Mouse (Mus musculus) T-helper 2 cell (primary cell): ENCODE data around the gene Reps2.

Source experiments
- in situ Hi-C: fragments of 300-600 bp; cut with MboI, MseI; formaldehyde crosslinking; loops from one replicate; pipeline ENCODE4 v1.15.1; 2025; ENCODE audit warnings: high pct_unique_total_duplicates

Reps2 gene

GRCm38 (mm10) chrX:162500962-162501361, 142.5 kb downstream of the Reps2 start:
- in situ Hi-C loops = no loop called here

- in situ Hi-C loops = no loop called here
These were observed 147.0 kb downstream of the Reps2 start for GRCm38 (mm10) chrX:162496485-162496884.

GRCm38 (mm10) chrX:162488630-162489029, 154.8 kb downstream of the Reps2 start:
- in situ Hi-C loops = no loop called here

GRCm38 (mm10) chrX:162487734-162488133, 155.7 kb downstream of the Reps2 start:
- in situ Hi-C loops = no loop called here

GRCm38 (mm10) chrX:162470213-162470612, 173.2 kb downstream of the Reps2 start:
- in situ Hi-C loops = no loop called here

GRCm38 (mm10) chrX:162462156-162462555, 181.3 kb downstream of the Reps2 start:
- in situ Hi-C loops = no loop called here

GRCm38 (mm10) chrX:162456445-162456844, 187.0 kb downstream of the Reps2 start:
- in situ Hi-C loops = no loop called here

GRCm38 (mm10) chrX:162455364-162455763, 188.1 kb downstream of the Reps2 start:
- in situ Hi-C loops = no loop called here

GRCm38 (mm10) chrX:162453821-162454402, 189.5 kb downstream of the Reps2 start:
- in situ Hi-C loops = no loop called here

GRCm38 (mm10) chrX:162452642-162453041, 190.8 kb downstream of the Reps2 start:
- in situ Hi-C loops = no loop called here

- in situ Hi-C loops = no loop called here
These were observed 195.5 kb downstream of the Reps2 start for GRCm38 (mm10) chrX:162447974-162448373.

GRCm38 (mm10) chrX:162446678-162447318, 196.7 kb downstream of the Reps2 start:
- in situ Hi-C loops = no loop called here

- in situ Hi-C loops = no loop called here
These were observed 200.1 kb downstream of the Reps2 start for GRCm38 (mm10) chrX:162443387-162443786.

- in situ Hi-C loops = no loop called here
These were observed 200.5 kb downstream of the Reps2 start for GRCm38 (mm10) chrX:162442970-162443369.

- in situ Hi-C loops = no loop called here
These were observed 210.5 kb downstream of the Reps2 start for GRCm38 (mm10) chrX:162432776-162433543.

GRCm38 (mm10) chrX:162427698-162428097, 215.8 kb downstream of the Reps2 start:
- in situ Hi-C loops = no loop called here

- in situ Hi-C loops = no loop called here
These were observed 224.0 kb downstream of the Reps2 start for GRCm38 (mm10) chrX:162419431-162419830.

GRCm38 (mm10) chrX:162413124-162413523, 230.3 kb downstream of the Reps2 start:
- in situ Hi-C loops = no loop called here

GRCm38 (mm10) chrX:162407291-162407690, 236.2 kb downstream of the Reps2 start:
- in situ Hi-C loops = no loop called here

GRCm38 (mm10) chrX:162402487-162402886, 241.0 kb downstream of the Reps2 start:
- in situ Hi-C loops = no loop called here

- in situ Hi-C loops = no loop called here
These were observed 262.7 kb downstream of the Reps2 start for GRCm38 (mm10) chrX:162380730-162381129.

- in situ Hi-C loops = no loop called here
These were observed 280.2 kb downstream of the Reps2 start for GRCm38 (mm10) chrX:162363206-162363605.
